Mouse (Mus musculus): Measurements from ENCODE around the gene Traf3.

- no peak for TF ChIP-seq CTCF (IDR thresholded peaks at IDR 0.05)
- TF ChIP-seq POLR2A (IDR thresholded peaks at IDR 0.05; ENCODE audit: insufficient read depth, low read depth, low read length) = no peak
- TF ChIP-seq EP300 (IDR thresholded peaks at IDR 0.05; ENCODE audit: insufficient read depth, low read depth, low read length) = no peak
Observed at GRCm38 (mm10) chr12:111227410-111227809, 61.2 kb downstream of the Traf3 start.
